Mouse (Mus musculus) heart, embryonic 11.5 days (tissue): ENCODE measurements around the gene Stx1a. TPM values are rescaled to one million over a fixed set of nuclear protein-coding genes. Genes with fewer than 3 reads are reported as not detected.
A peak's percentile ranks its signal among the peaks of the same experiment; 100 is the strongest.

ENCODE experiments used
- ATAC-seq: fragments of 200-750 bp; cut with Nextera tagmentation; replicated peaks from 2 replicates; pipeline ENCODE4 v1.8.0; 2017; ENCODE audit warnings: moderate library complexity; ENCODE audit not compliant: insufficient number of reproducible peaks, low FRiP score, low TSS enrichment
- H3K27ac ChIP-seq: fragments of 300-500 bp; sonication (generic); 2 replicates; pipeline ENCODE4 v1.5.1; 2014; ENCODE audit warnings: mild to moderate bottlenecking, low read depth, low read length
- H3K27me3 ChIP-seq: fragments of 300-500 bp; sonication (generic); 2 replicates; pipeline ENCODE4 v1.6.1; 2014; ENCODE audit warnings: mild to moderate bottlenecking, low read length, mixed read lengths; ENCODE audit not compliant: control insufficient read depth, insufficient read depth
- H3K36me3 ChIP-seq: fragments of 300-500 bp; sonication (generic); 2 replicates; pipeline ENCODE4 v1.6.1; 2014; ENCODE audit warnings: mild to moderate bottlenecking, low read length, moderate library complexity, mixed read lengths; ENCODE audit not compliant: control insufficient read depth, insufficient read depth
- H3K4me1 ChIP-seq: fragments of 300-500 bp; sonication (generic); 2 replicates; pipeline ENCODE4 v1.6.1; 2014; ENCODE audit warnings: low read length; ENCODE audit not compliant: control insufficient read depth, insufficient read depth
- H3K4me2 ChIP-seq: fragments of 300-500 bp; sonication (generic); 2 replicates; pipeline ENCODE4 v1.6.1; 2014; ENCODE audit warnings: mild to moderate bottlenecking, moderate library complexity
- H3K4me3 ChIP-seq: fragments of 300-500 bp; sonication (generic); 2 replicates; pipeline ENCODE4 v1.5.1; 2014; ENCODE audit warnings: low read depth, low read length
- H3K9ac ChIP-seq: fragments of 300-500 bp; sonication (generic); 2 replicates; pipeline ENCODE4 v1.6.1; 2014; ENCODE audit warnings: mild to moderate bottlenecking, low read depth, low read length, moderate library complexity
- H3K9me3 ChIP-seq: fragments of 300-500 bp; sonication (generic); replicated peaks from 2 replicates; pipeline ENCODE4 v1.6.1; 2016; ENCODE audit warnings: low read length; ENCODE audit not compliant: control insufficient read depth
- WGBS: fragments of 180-500 bp; shearing (Covaris S2); extraction: QIAGEN DNeasy Blood & Tissue Kit; methylation state at CpG from one replicate; pipeline ENCODE4 v1.1.7; 2014; ENCODE audit not compliant: insufficient replicate concordance; 5-methylcytosine and 5-hydroxymethylcytosine counted together
- polyA plus RNA-seq: library from polyadenylated mRNA; unstranded; fragments of >200 nt; fragmentation: Nextera tagmentation; extraction: Ambion mirVana; gene quantifications from 2 replicates; pipeline ENCODE4 v1.2.1, GENCODE M21; 2014

Gene Stx1a
- polyA plus RNA-seq, 1 experiment from 2014 or later: 10.4 TPM

- no peak for ATAC-seq
- Histone ChIP-seq H3K27me3 (no peaks in the 10 kb centered on the region), H3K9ac (peak overlapping the region; percentile 54), H3K4me1 (peaks cover 33% of the 10 kb centered on the region), H3K27ac (no peak overlapping the region), H3K36me3 (no peaks in the 10 kb centered on the region), H3K4me2 (peak overlapping the region; percentile 96), H3K4me3 (peak overlapping the region; percentile 70; the same call in 1 of the 2 replicates), H3K9me3 (no peaks in the 10 kb centered on the region)
- 13% methylated on average over 7 of the region's 7 CpGs for WGBS
Measured at GRCm38 (mm10) chr5:135025899-135026298, 2.6 kb downstream of the Stx1a start.

GRCm38 (mm10) chr5:135029007-135029854, 5.9 kb downstream of the Stx1a start:
- Histone ChIP-seq H3K4me2 (peak overlapping the region; percentile 43), H3K4me1 (peaks cover 21% of the 10 kb centered on the region), H3K27ac (no peak overlapping the region; the same call in 1 of the 2 replicates), H3K36me3 (no peaks in the 10 kb centered on the region), H3K27me3 (no peaks in the 10 kb centered on the region), H3K4me3 (no peak overlapping the region), H3K9ac (0 out of 2 replicates have a peak overlapping the region, but pooled peaks have one; percentile 36), H3K9me3 (no peaks in the 10 kb centered on the region)
- WGBS: 48% methylated on average over 18 of the region's 18 CpGs
- ATAC-seq: no peak

GRCm38 (mm10) chr5:135032581-135032980, 9.3 kb downstream of the Stx1a start:
- no peak for ATAC-seq
- Histone ChIP-seq H3K36me3 (no peaks in the 10 kb centered on the region), H3K27ac (no peak overlapping the region), H3K4me1 (peaks cover 12% of the 10 kb centered on the region), H3K4me3 (no peak overlapping the region), H3K9ac (no peak overlapping the region), H3K27me3 (no peaks in the 10 kb centered on the region), H3K9me3 (no peaks in the 10 kb centered on the region), H3K4me2 (no peak overlapping the region)
- 85% methylated on average over 5 of the region's 5 CpGs for WGBS

GRCm38 (mm10) chr5:135034593-135034992, 11.3 kb downstream of the Stx1a start:
- Histone ChIP-seq H3K4me2 (no peak overlapping the region), H3K9ac (no peak overlapping the region), H3K9me3 (no peaks in the 10 kb centered on the region), H3K36me3 (no peaks in the 10 kb centered on the region), H3K27ac (no peak overlapping the region), H3K4me3 (no peak overlapping the region), H3K4me1 (peaks cover 5% of the 10 kb centered on the region), H3K27me3 (no peaks in the 10 kb centered on the region)
- WGBS: 97% methylated on average over 2 of the region's 2 CpGs
- no peak for ATAC-seq

GRCm38 (mm10) chr5:135035608-135036359, 12.5 kb downstream of the Stx1a start:
- H3K4me2 ChIP-seq: no peak overlapping the region
- H3K27ac ChIP-seq: no peak overlapping the region
- no peaks in the 10 kb centered on the region for H3K27me3 ChIP-seq
- ATAC-seq: no peak
- whole genome bisulfite sequencing: 51% methylated on average over 18 of the region's 18 CpGs
- H3K4me1 ChIP-seq: peaks cover 17% of the 10 kb centered on the region
- no peak overlapping the region for H3K9ac ChIP-seq
- no peaks in the 10 kb centered on the region for H3K36me3 ChIP-seq
- no peaks in the 10 kb centered on the region for H3K9me3 ChIP-seq
- H3K4me3 ChIP-seq: no peak overlapping the region

GRCm38 (mm10) chr5:135037946-135038345, 14.7 kb downstream of the Stx1a start:
- WGBS: 78% methylated on average over 3 of the region's 3 CpGs
- no peak for ATAC-seq
- Histone ChIP-seq H3K27me3 (no peaks in the 10 kb centered on the region), H3K4me3 (no peak overlapping the region), H3K9me3 (no peaks in the 10 kb centered on the region), H3K9ac (no peak overlapping the region), H3K36me3 (no peaks in the 10 kb centered on the region; the same call in none of the 2 replicates), H3K4me2 (no peak overlapping the region), H3K27ac (no peak overlapping the region), H3K4me1 (peaks cover 19% of the 10 kb centered on the region)

GRCm38 (mm10) chr5:135039541-135039940, 16.3 kb downstream of the Stx1a start:
- 77% methylated on average over 9 of the region's 9 CpGs for WGBS
- H3K36me3 ChIP-seq: no peaks in the 10 kb centered on the region; the same call in none of the 2 replicates
- H3K9me3 ChIP-seq: no peaks in the 10 kb centered on the region
- peaks cover 19% of the 10 kb centered on the region for H3K4me1 ChIP-seq
- H3K27me3 ChIP-seq: no peaks in the 10 kb centered on the region
- H3K4me2 ChIP-seq: no peak overlapping the region
- H3K4me3 ChIP-seq: no peak overlapping the region
- no peak overlapping the region for H3K9ac ChIP-seq
- ATAC-seq: no peak
- H3K27ac ChIP-seq: no peak overlapping the region

GRCm38 (mm10) chr5:135040059-135040458, 16.8 kb downstream of the Stx1a start:
- WGBS: 37% methylated on average over 6 of the region's 6 CpGs
- Histone ChIP-seq H3K4me3 (no peak overlapping the region), H3K9ac (no peak overlapping the region), H3K4me2 (no peak overlapping the region), H3K9me3 (no peaks in the 10 kb centered on the region), H3K36me3 (peaks cover 4% of the 10 kb centered on the region), H3K27me3 (no peaks in the 10 kb centered on the region), H3K27ac (no peak overlapping the region), H3K4me1 (peaks cover 19% of the 10 kb centered on the region)
- no peak for ATAC-seq
